ENCODE assay signal across 8 mouse cellular contexts in genomic region chr9:108460319-108461178, GRCm38 (mm10). TPM values are rescaled to one million over a fixed set of nuclear protein-coding genes. Genes with fewer than 3 reads are reported as not detected.
A peak's percentile ranks its signal among the peaks of the same experiment; 100 is the strongest.
DNase-seq lines count a peak whose midpoint lies in the region; ATAC-seq lines count a peak whose summit lies in the region.

Gene Ccdc71, plus strand, starts transcription at chr9:108460527.

- H3K9ac ChIP-seq in hindbrain, embryonic 11.5 days (ENCODE audit: low read depth, low read length), result peak within 1 kb of the TSS; percentile 91
- H3K9ac ChIP-seq in lung, embryonic 16.5 days (ENCODE audit: low read length), result peak within 1 kb of the TSS; percentile 87

- H3K4me1 ChIP-seq in hindbrain, embryonic 11.5 days (replicated peaks; ENCODE audit: control insufficient read depth, insufficient read depth, low read length), result peaks cover 3% of the 10 kb centered on the region; the same call in 1 of the 2 replicates
- peaks cover 25% of the 10 kb centered on the region for H3K4me1 ChIP-seq in lung, embryonic 16.5 days (replicated peaks; ENCODE audit: control insufficient read depth, insufficient read depth, low read length)

- no peaks in the 10 kb centered on the region for H3K27me3 ChIP-seq in hindbrain, embryonic 11.5 days (ENCODE audit: control insufficient read depth, insufficient read depth, low read length)
- no peaks in the 10 kb centered on the region for H3K27me3 ChIP-seq in lung, embryonic 16.5 days (ENCODE audit: control insufficient read depth, insufficient read depth, low read depth, low read length)

- H3K27ac ChIP-seq in hindbrain, embryonic 11.5 days (ENCODE audit: low read depth, low read length), result peak within 1 kb of the TSS; percentile 76
- peak within 1 kb of the TSS; percentile 97 for H3K27ac ChIP-seq in lung, embryonic 16.5 days (ENCODE audit: low read length)

- WGBS in hindbrain, embryonic 11.5 days, result under 1% methylated on average over 42 of the region's 52 CpGs
- WGBS in lung, embryonic 16.5 days, result under 1% methylated on average over 51 of the region's 52 CpGs

- peak within 1 kb of the TSS; percentile 98 for H3K4me3 ChIP-seq in hindbrain, embryonic 11.5 days (ENCODE audit: low read depth, low read length)
- peak within 1 kb of the TSS; percentile 71 for H3K4me3 ChIP-seq in lung, embryonic 16.5 days (ENCODE audit: low read length)

- H3K4me2 ChIP-seq in hindbrain, embryonic 11.5 days (replicated peaks; ENCODE audit: low read depth, low read length), result peak within 1 kb of the TSS; percentile 89
- H3K4me2 ChIP-seq in lung, embryonic 16.5 days (ENCODE audit: low read depth, low read length), result peak within 1 kb of the TSS; percentile 84

- peaks cover 8% of the 10 kb centered on the region; the same call in 1 of the 2 replicates for H3K36me3 ChIP-seq in hindbrain, embryonic 11.5 days (ENCODE audit: control insufficient read depth, insufficient read depth, low read length)
- H3K36me3 ChIP-seq in lung, embryonic 16.5 days (ENCODE audit: control insufficient read depth, insufficient read depth, low read length), result peaks cover 18% of the 10 kb centered on the region

- ATAC-seq in hindbrain, embryonic 11.5 days (ENCODE audit: low FRiP score), result peak; percentile 84
- peak; percentile 82 for ATAC-seq in lung, embryonic 16.5 days (ENCODE audit: low read depth)

- DNase-seq in Muller cell, postnatal 12 days (ENCODE audit: inconsistent ontology term), result peak; percentile 87
- DNase-seq in cerebellum, adult 9-11 months, result peak; percentile 90
- DNase-seq in frontal cortex, postnatal 10 days (ENCODE audit: low spot score in 2 of 2), result peak; percentile 87
- DNase-seq in hindbrain, embryonic 11.5 days (ENCODE audit: low spot score), result peak; percentile 94
- peak; percentile 89 for DNase-seq in layer of hippocampus, adult 9-11 months
- peak; percentile 72 for DNase-seq in ovary, adult 18-20 months (ENCODE audit: low spot score)
- DNase-seq in thymus, postnatal 0 days (ENCODE audit: low spot score), result peak; percentile 89

- H3K9me3 ChIP-seq in hindbrain, embryonic 11.5 days (ENCODE audit: control insufficient read depth, low read length), result no peaks in the 10 kb centered on the region
- H3K9me3 ChIP-seq in lung, embryonic 16.5 days (ENCODE audit: control insufficient read depth, low read length), result no peaks in the 10 kb centered on the region

RNA-seq across cellular contexts. Expression of gene Ccdc71, which starts in this region (rescaled TPM):
- polyA plus RNA-seq in hindbrain, embryonic 11.5 days (2014; fragmentation: Nextera tagmentation; extraction: Ambion mirVana), result 44.1 TPM in 2 replicates
- 50.7 and 58.0 TPM in 2 replicates for polyA plus RNA-seq in lung, embryonic 16.5 days (2015; fragmentation: Nextera tagmentation; extraction: Ambion mirVana)
- polyA plus RNA-seq in thymus, postnatal 0 days (2015; fragmentation: Nextera tagmentation; extraction: Ambion mirVana), result 51.0 and 54.2 TPM in 2 replicates

Comparison
In these comparisons a context has a peak if more than half of its experiments do, and no peak if none do; other contexts are left out.
1. Peak in every context shown above with its lines: DNase-seq, ATAC-seq, H3K4me3 ChIP-seq and H3K27ac ChIP-seq.